Mouse (Mus musculus) frontal cortex, postnatal 14 days (tissue): ENCODE measurements around the gene Olfr906.

Experiments used
- DNase-seq, 2 experiments: peaks; one replicate each; pipeline ENCODE4 v3.0.0; 2022; ENCODE audit warnings: low spot score in 2 of 2

The Olfr906 gene

DNA sequence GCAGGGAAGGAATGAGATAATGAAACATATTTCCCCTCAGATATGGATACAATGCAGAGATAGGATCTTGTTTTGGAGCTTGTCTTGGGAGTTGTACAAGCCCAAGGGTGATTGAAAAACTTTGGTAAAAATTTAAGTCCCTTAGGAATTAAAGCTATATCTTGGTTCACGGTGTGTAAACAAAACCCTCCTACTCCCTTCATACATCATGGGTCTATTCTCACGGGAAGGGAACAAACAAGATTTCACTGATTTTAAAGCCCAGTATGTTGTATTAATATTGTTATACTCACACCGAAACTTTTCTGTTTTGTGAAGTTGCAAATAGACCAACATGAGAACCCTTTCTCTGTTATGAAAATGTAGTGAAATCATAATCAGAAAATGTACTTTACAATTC lies at the start of gene Olfr906:
Gene Olfr906 (plus strand): TSS at position 301 of the 400 bp plus-strand sequence.
- no peak for DNase-seq

DNA sequence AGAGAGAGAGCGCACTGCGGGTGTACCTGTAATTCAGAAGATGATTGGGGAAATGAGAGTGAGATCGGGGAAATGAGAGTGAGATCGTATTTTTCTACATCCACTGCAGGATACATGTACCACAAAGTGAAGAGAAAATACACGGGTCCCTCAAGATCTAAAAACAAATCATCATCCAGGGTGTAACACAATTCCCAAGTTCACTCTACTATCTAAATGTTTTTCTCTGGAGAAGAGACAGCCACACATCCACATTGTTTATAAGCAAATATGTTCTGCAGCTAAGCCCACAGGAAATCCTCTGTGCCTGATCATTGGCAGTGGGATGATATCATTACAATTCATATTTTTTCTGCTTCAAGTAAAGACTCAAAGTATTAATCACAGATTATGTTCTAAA lies 39.5 kb upstream of the Olfr906 start, which contains the start of gene Olfr902:
Gene Olfr902 (plus strand): TSS at position 301 of the 400 bp plus-strand sequence.
- DNase-seq = no peak

DNA sequence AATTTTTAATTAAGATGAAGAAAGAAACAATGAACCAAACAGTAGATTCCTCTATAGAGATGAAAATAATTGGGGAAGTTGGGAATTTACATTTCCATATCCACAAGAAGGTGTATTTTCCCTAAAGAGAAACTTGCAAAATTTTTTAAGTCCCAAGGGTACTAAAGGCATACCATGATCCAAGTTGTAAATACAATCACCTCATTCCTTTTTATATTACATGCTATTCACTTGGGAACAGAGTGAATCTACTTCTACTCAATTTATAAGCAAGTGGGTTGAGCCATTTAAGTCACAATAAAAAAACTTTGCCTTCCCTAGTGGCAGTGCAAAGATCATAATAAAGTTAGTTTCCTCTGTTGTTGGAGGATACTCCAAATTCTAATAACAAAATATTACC lies 24.0 kb upstream of the Olfr906 start, which contains the start of gene Olfr904:
Gene Olfr904 (plus strand): TSS at position 301 of the 400 bp plus-strand sequence.
- no peak for DNase-seq

DNA sequence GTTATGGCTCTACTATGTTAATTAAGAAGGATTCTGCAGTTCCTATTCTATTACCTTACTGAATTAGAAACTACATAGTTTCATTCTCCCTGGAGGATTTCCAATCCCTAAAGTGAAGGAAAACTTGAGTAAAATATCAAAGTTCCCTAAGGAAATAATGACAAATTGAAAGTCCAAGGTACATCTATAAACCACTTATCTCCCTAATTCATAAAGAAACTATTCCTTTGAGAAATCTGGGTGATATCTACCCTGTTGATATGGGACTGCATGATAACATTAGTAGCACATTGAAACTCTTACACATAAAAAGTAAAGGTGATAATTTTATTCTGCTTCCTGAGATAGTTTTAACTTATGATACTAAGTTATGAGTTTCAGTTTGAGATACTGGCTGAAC lies 16.1 kb upstream of the Olfr906 start, which contains the start of gene Olfr905:
Gene Olfr905 (plus strand): TSS at position 301 of the 400 bp plus-strand sequence.
- no peak for DNase-seq

DNA sequence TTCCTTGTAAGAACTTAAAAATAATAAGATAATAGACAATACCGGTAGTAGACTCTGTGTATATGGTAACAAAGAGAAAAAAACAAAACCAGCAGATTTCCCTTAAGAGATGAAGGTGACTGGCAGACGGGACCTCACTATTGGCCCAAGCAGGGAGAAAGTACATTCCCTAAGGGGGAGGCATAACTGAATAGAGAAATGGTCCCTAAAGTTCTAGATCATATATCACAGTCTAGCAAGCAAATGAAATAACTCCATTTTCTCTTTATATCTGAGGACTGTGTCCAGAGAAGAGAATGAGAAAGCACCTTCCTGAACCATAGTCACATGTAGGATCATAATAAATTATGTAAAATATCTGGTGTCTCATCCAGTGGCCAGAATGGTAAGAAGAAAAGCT lies 8.6 kb downstream of the Olfr906 start, which contains the start of gene Olfr907:
Gene Olfr907 (plus strand): TSS at position 301 of the 400 bp plus-strand sequence.
- no peak for DNase-seq

DNA sequence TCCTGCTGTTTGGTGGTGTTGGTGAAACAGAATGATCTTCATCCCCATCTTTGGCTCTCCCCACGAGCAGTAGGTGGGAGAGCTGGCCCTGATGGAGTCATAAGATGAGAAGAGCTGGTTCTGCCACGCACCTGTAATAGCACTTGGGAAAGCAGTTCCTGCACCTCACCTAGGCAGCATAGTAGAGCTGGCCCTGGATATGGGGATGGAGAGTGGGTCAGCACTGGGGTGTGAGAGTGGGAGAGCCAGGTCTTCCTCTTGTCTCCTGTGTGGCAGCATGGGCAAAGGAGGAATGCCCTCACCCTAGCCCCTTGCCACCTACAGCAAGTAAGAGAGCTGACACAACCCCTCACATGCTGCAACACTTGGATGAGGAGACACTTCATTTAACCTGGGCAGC lies 25.5 kb downstream of the Olfr906 start:
- no peak for DNase-seq

DNA sequence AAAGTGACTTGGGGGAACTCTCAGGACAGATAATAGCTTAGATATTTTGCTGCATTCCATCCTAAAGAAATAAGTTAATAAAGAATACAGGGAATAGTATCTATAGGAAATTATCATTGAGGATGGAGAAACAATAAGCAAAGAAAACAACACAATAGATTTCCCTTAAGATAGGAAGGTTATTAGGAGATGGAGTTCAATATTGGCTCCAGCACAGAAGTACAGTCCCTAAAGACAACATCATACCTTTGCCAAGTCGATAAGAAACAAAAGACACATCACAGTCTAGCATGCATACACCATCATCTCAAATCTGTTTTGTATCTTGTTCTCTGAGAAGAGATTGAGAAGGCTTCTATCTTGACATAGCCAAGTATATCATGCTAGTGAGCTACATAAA lies 34.4 kb downstream of the Olfr906 start, which contains the start of gene Olfr911-ps1:
Gene Olfr911-ps1 (plus strand): TSS at position 301 of the 400 bp plus-strand sequence.
- no peak for DNase-seq

DNA sequence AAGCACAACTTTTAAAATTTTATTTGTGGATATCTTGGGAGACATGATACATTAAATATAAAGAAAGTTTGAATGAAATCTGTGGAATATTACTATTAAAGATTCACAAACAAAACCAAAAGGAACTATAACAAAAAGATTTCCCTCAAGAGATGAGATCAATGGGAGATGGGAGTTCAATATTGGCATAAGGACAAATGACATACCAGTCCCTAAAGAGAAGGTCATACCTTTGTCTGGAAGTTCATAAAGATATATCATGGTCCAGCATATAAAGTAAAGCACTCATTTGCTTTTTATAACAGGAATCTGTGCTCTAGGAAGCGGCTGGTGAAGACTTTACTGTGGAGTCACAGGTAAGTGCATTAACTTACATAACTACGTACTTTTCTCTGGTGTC lies 50.7 kb downstream of the Olfr906 start, which contains the start of gene Olfr910:
Gene Olfr910 (plus strand): TSS at position 301 of the 400 bp plus-strand sequence.
- no peak for DNase-seq
